ENCODE assay signal across 18 mouse cellular contexts in genomic region chr8:45469006-45469405, GRCm38 (mm10). TPM values are rescaled to one million over a fixed set of nuclear protein-coding genes. Genes with fewer than 3 reads are reported as not detected.
"Had no signal": no experiment of that assay in that cellular context is flagged by ENCODE, and none has a peak within 500 bp of the region (broad histone marks: within the 10 kb centered on the region; RNA-seq: fewer than 3 reads in every experiment).

No protein-coding gene starts in this region.

- H3K4me1 ChIP-seq: limb, embryonic 15.5 days; midbrain, embryonic 12.5 days; midbrain, embryonic 15.5 days had no signal

- H3K36me3 ChIP-seq: limb, embryonic 15.5 days; midbrain, embryonic 12.5 days; midbrain, embryonic 15.5 days had no signal

- H3K27me3 ChIP-seq: limb, embryonic 15.5 days; midbrain, embryonic 12.5 days; midbrain, embryonic 15.5 days had no signal

- DNase-seq: layer of hippocampus, adult 9-11 months; liver, postnatal 0 days; right cerebral cortex, adult 18-20 months; right cerebral cortex, postnatal 14 days; right cerebral cortex, postnatal 4 days; thymus, adult 2 months; thymus, postnatal 14 days; thymus, postnatal 4 days had no signal

- ATAC-seq: liver, postnatal 0 days; midbrain, embryonic 15.5 days had no signal

- H3K4me3 ChIP-seq: layer of hippocampus, adult 2 months; limb, embryonic 15.5 days; midbrain, embryonic 12.5 days; midbrain, embryonic 15.5 days had no signal

- H3K27ac ChIP-seq: kidney, postnatal 0 days; layer of hippocampus, adult 2 months; limb, embryonic 15.5 days; liver, embryonic 14.5 days; macrophage; midbrain, embryonic 12.5 days; midbrain, embryonic 15.5 days; stomach, postnatal 0 days had no signal

- H3K4me2 ChIP-seq: limb, embryonic 15.5 days; liver, embryonic 11.5 days; lung, embryonic 14.5 days; midbrain, embryonic 12.5 days; midbrain, embryonic 15.5 days had no signal

- H3K9me3 ChIP-seq: limb, embryonic 15.5 days; midbrain, embryonic 12.5 days; midbrain, embryonic 15.5 days had no signal

- H3K9ac ChIP-seq: limb, embryonic 15.5 days; liver, embryonic 14.5 days; liver, postnatal 0 days; lung, embryonic 14.5 days; midbrain, embryonic 12.5 days; midbrain, embryonic 15.5 days had no signal

RNA-seq across cellular contexts. Expression of gene Sorbs2, which starts 38.6 kb away (rescaled TPM):
- polyA plus RNA-seq: macrophage had no signal
